Mouse (Mus musculus) cerebellum, adult (tissue): ENCODE measurements around the gene Ski.

Source experiments
- ATAC-seq: cut with Nextera tagmentation; 2 replicates; pipeline ENCODE4 v1.9.2; 2017; ENCODE audit warnings: mild to moderate bottlenecking, moderate library complexity, mixed read lengths; ENCODE audit not compliant: insufficient number of reproducible peaks, low FRiP score, low TSS enrichment

The Ski gene

GRCm38 (mm10) chr4:155235311-155236119 lies 13.1 kb upstream of the Ski start:
- peak; percentile 56; the same call in 1 of the 2 replicates for ATAC-seq

GRCm38 (mm10) chr4:155234371-155235310 lies 12.2 kb upstream of the Ski start:
- 0 out of 2 replicates have a peak, but pooled peaks have one; percentile 27 for ATAC-seq

GRCm38 (mm10) chr4:155233878-155234277 lies 11.5 kb upstream of the Ski start:
- peak; percentile 18; the same call in 1 of the 2 replicates for ATAC-seq

GRCm38 (mm10) chr4:155228461-155228860 lies 6.1 kb upstream of the Ski start:
- ATAC-seq, result no peak

GRCm38 (mm10) chr4:155227986-155228385 lies 5.6 kb upstream of the Ski start:
- no peak for ATAC-seq

- no peak for ATAC-seq
These were observed 3.5 kb upstream of the Ski start for GRCm38 (mm10) chr4:155225918-155226317.

GRCm38 (mm10) chr4:155223594-155224528 lies 1.5 kb upstream of the Ski start:
- no peak for ATAC-seq

GRCm38 (mm10) chr4:155222841-155223593 lies 625 bp upstream of the Ski start:
- ATAC-seq, result peak; percentile 89

- ATAC-seq, result no peak
These were observed 517 bp downstream of the Ski start for GRCm38 (mm10) chr4:155221599-155222551.

GRCm38 (mm10) chr4:155221106-155221505 lies 1.3 kb downstream of the Ski start:
- ATAC-seq, result no peak

GRCm38 (mm10) chr4:155220213-155221100 lies 1.9 kb downstream of the Ski start:
- ATAC-seq, result no peak

- ATAC-seq, result no peak
These were observed 2.9 kb downstream of the Ski start for GRCm38 (mm10) chr4:155219271-155220212.

GRCm38 (mm10) chr4:155218104-155218732 lies 4.2 kb downstream of the Ski start:
- no peak for ATAC-seq

- no peak for ATAC-seq
These were observed 4.9 kb downstream of the Ski start for GRCm38 (mm10) chr4:155217241-155218103.
